ENCODE assay signal across 8 mouse cellular contexts in genomic region chr3:116006284-116006977, GRCm38 (mm10). TPM values are rescaled to one million over a fixed set of nuclear protein-coding genes. Genes with fewer than 3 reads are reported as not detected.
DNase-seq lines count a peak whose midpoint lies in the region; ATAC-seq and TF ChIP-seq lines count a peak whose summit lies in the region.

No protein-coding gene starts in this region.

- H3K4me1 ChIP-seq in neural tube, embryonic 11.5 days (ENCODE audit: control insufficient read depth, insufficient read depth, low read length) = peaks cover 7% of the 10 kb centered on the region; the same call in 1 of the 2 replicates
- H3K4me1 ChIP-seq in limb, embryonic 10.5 days = peaks cover 25% of the 10 kb centered on the region
- peaks cover 2% of the 10 kb centered on the region; the same call in 1 of the 2 replicates for H3K4me1 ChIP-seq in thymus, adult 2 months (replicated peaks; ENCODE audit: control insufficient read depth, insufficient read depth, low read length)

- no peaks in the 10 kb centered on the region for H3K36me3 ChIP-seq in neural tube, embryonic 11.5 days (ENCODE audit: control insufficient read depth, insufficient read depth, low read length)
- peaks cover 37% of the 10 kb centered on the region for H3K36me3 ChIP-seq in limb, embryonic 10.5 days
- no peaks in the 10 kb centered on the region for H3K36me3 ChIP-seq in thymus, adult 2 months (ENCODE audit: control insufficient read depth, insufficient read depth, low read length)

- H3K27ac ChIP-seq in neural tube, embryonic 11.5 days (ENCODE audit: low read depth, low read length) = 0 out of 2 replicates have a peak overlapping the region, but pooled peaks have one; percentile 72
- H3K27ac ChIP-seq in limb, embryonic 10.5 days = peak overlapping the region; percentile 91
- H3K27ac ChIP-seq in thymus, adult 2 months (ENCODE audit: control insufficient read depth, insufficient read depth, low read length) = peak overlapping the region; percentile 30; the same call in 1 of the 2 replicates

- H3K9me3 ChIP-seq in neural tube, embryonic 11.5 days (ENCODE audit: control insufficient read depth, low read length) = no peaks in the 10 kb centered on the region
- no peaks in the 10 kb centered on the region for H3K9me3 ChIP-seq in limb, embryonic 10.5 days (replicated peaks)

- peak; percentile 23 for DNase-seq in neural tube, embryonic 11.5 days (ENCODE audit: low spot score)
- no peak for DNase-seq in neural tube, embryonic 10.5 days (ENCODE audit: extremely low spot score, low spot score)
- DNase-seq in adipocyte (ENCODE audit: low spot score) = peak; percentile 31
- DNase-seq in frontal cortex, postnatal 36 days (ENCODE audit: low spot score in 2 of 2) = peak; percentile 29 to 31
- no peak for DNase-seq in limb, embryonic 10.5 days (ENCODE audit: low spot score)
- DNase-seq in mesoderm, embryonic 11.5 days (ENCODE audit: low read depth, low spot score) = peak; percentile 17
- no peak for DNase-seq in thymus, adult 2 months
- no peak for DNase-seq in right cerebral cortex, postnatal 4 days

- H3K4me3 ChIP-seq in neural tube, embryonic 11.5 days (ENCODE audit: low read depth, low read length) = peak overlapping the region; percentile 82
- H3K4me3 ChIP-seq in limb, embryonic 10.5 days = peak overlapping the region; percentile 95
- peak overlapping the region; percentile 95 for H3K4me3 ChIP-seq in thymus, adult 2 months (ENCODE audit: control insufficient read depth, insufficient read depth, low read length)

- peak overlapping the region; percentile 58 for H3K4me2 ChIP-seq in neural tube, embryonic 11.5 days (ENCODE audit: low read depth)

- TF ChIP-seq CTCF in thymus, adult 2 months (IDR thresholded peaks at IDR 0.05; ENCODE audit: borderline replicate concordance, control insufficient read depth, extremely low read depth, insufficient read depth, low read length, poor library complexity) = no peak

- H3K9ac ChIP-seq in neural tube, embryonic 11.5 days (ENCODE audit: low read length) = peak overlapping the region; percentile 91

- no peaks in the 10 kb centered on the region for H3K27me3 ChIP-seq in neural tube, embryonic 11.5 days (ENCODE audit: control insufficient read depth, insufficient read depth, low read length)
- no peaks in the 10 kb centered on the region for H3K27me3 ChIP-seq in limb, embryonic 10.5 days (ENCODE audit: low read depth, poor library complexity, severe bottlenecking)
- H3K27me3 ChIP-seq in thymus, adult 2 months (ENCODE audit: control insufficient read depth, insufficient read depth, low read length) = no peaks in the 10 kb centered on the region

- WGBS in neural tube, embryonic 11.5 days = 7% methylated on average over 12 of the region's 12 CpGs
- whole genome bisulfite sequencing in limb, embryonic 10.5 days = 8% methylated on average over 12 of the region's 12 CpGs
- WGBS in thymus, adult 2 months = 6% methylated on average over 12 of the region's 12 CpGs

- no peak for TF ChIP-seq POLR2A in thymus, adult 2 months (IDR thresholded peaks at IDR 0.05; ENCODE audit: control insufficient read depth, extremely low read depth, insufficient read depth, low read length, poor library complexity)

- no peak for ATAC-seq in neural tube, embryonic 11.5 days (ENCODE audit: insufficient read depth, low FRiP score, low TSS enrichment)

RNA-seq across cellular contexts. Expression of gene Slc30a7, which starts 0.8 kb away (rescaled TPM):
- polyA plus RNA-seq in neural tube, embryonic 11.5 days (2014; fragmentation: Nextera tagmentation; extraction: Ambion mirVana) = 31.8 and 32.9 TPM in 2 replicates
- 27.9 and 29.5 TPM in 2 replicates for polyA plus RNA-seq in limb, embryonic 10.5 days (2016; fragmentation: Nextera tagmentation; extraction: Ambion mirVana)
- 15.9 and 18.1 TPM in 2 replicates for polyA plus RNA-seq in thymus, adult 2 months (2012; rRNA removed)

RNA-seq across cellular contexts. Expression of gene Extl2, which starts 0.8 kb away (rescaled TPM):
- 26.7 and 28.9 TPM in 2 replicates for polyA plus RNA-seq in neural tube, embryonic 11.5 days (2014; fragmentation: Nextera tagmentation; extraction: Ambion mirVana)
- 16.2 and 17.4 TPM in 2 replicates for polyA plus RNA-seq in limb, embryonic 10.5 days (2016; fragmentation: Nextera tagmentation; extraction: Ambion mirVana)
- polyA plus RNA-seq in thymus, adult 2 months (2012; rRNA removed) = 6.0 and 8.2 TPM in 2 replicates

Comparison
In these comparisons a context has a peak if more than half of its experiments do, and no peak if none do; other contexts are left out.
1. DNase-seq: peak in neural tube, embryonic 11.5 days (single experiment), adipocyte (single experiment), frontal cortex, postnatal 36 days (2 of 2) and mesoderm, embryonic 11.5 days (single experiment); none in neural tube, embryonic 10.5 days (single experiment), limb, embryonic 10.5 days (single experiment), thymus, adult 2 months (single experiment) and right cerebral cortex, postnatal 4 days (single experiment).
2. H3K27ac ChIP-seq: peak in every context shown above with its lines; median percentile 91 in limb, embryonic 10.5 days; 72 in neural tube, embryonic 11.5 days; 30 in thymus, adult 2 months.
3. Peak in every context shown above with its lines, with median percentiles within 50 percentile points of each other: H3K4me3 ChIP-seq.